Mouse (Mus musculus) E14TG2a.4 (cell line): ENCODE results near the gene Lypd6.

Experiments
- CTCF ChIP-seq: conservative IDR thresholded peaks from 2 replicates; pipeline ENCODE4 v1.5.1; 2014; ENCODE audit warnings: low read length
- NANOG ChIP-seq: IDR thresholded peaks from 2 replicates; pipeline ENCODE4 v1.6.1; 2014; ENCODE audit warnings: borderline replicate concordance, low read length, mixed read lengths
- POU5F1 ChIP-seq: IDR thresholded peaks from 2 replicates; pipeline ENCODE4 v1.6.1; 2014; ENCODE audit warnings: low read length, borderline replicate concordance

DNA sequence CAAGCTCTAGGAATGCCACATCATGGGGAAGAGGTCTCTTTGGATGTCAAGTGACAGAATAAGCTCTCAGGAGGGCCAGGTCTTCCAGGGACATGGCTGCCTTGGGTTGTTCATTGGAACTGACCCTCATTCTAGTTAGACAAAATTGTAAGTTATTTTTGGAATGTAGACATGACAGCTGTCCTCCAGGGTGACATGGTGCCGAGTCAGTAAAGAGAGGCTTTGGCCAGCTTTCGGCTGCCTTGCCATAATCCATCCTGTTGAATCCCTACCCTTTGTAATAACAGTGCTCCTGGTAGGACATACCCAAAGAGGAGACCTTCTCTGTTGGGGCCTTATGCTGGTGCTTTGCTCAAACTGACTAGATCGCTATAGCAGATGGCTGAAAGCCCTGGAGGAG, 39.8 kb downstream of the Lypd6 start:
- TF ChIP-seq CTCF (no peak), POU5F1 (no peak), NANOG (no peak)
